Mouse (Mus musculus) brain, embryonic 14.5 days (tissue): ENCODE data around the gene 1110059E24Rik. TPM values are rescaled to one million over a fixed set of nuclear protein-coding genes. Genes with fewer than 3 reads are reported as not detected.
A peak's percentile ranks its signal among the peaks of the same experiment; 100 is the strongest.

ENCODE experiments used
- DNase-seq: peaks from one replicate; pipeline ENCODE4 v3.0.0-alpha.2; 2011; ENCODE audit warnings: low read depth
- CTCF ChIP-seq: fragments of 200-500 bp; IDR thresholded peaks from 2 replicates; pipeline ENCODE4 v1.5.1; 2012; ENCODE audit warnings: inconsistent platforms, mild to moderate bottlenecking, moderate library complexity, borderline replicate concordance; ENCODE audit not compliant: insufficient read depth, insufficient read length; ENCODE audit errors: extremely low read depth
- POLR2A ChIP-seq: fragments of 200-500 bp; IDR thresholded peaks from 2 replicates; pipeline ENCODE4 v1.6.1; 2012; ENCODE audit warnings: mild to moderate bottlenecking, inconsistent platforms, borderline replicate concordance; ENCODE audit not compliant: poor library complexity, insufficient read depth, insufficient read length, severe bottlenecking; ENCODE audit errors: extremely low read depth
- polyA plus RNA-seq: library from polyadenylated mRNA; depleted of rRNA; stranded (reverse); fragments of >200 nt; gene quantifications from 2 replicates; pipeline ENCODE4 v1.2.3, GENCODE M21; 2012

The 1110059E24Rik gene
- polyA plus RNA-seq, 1 experiment: 33.3 TPM

DNA sequence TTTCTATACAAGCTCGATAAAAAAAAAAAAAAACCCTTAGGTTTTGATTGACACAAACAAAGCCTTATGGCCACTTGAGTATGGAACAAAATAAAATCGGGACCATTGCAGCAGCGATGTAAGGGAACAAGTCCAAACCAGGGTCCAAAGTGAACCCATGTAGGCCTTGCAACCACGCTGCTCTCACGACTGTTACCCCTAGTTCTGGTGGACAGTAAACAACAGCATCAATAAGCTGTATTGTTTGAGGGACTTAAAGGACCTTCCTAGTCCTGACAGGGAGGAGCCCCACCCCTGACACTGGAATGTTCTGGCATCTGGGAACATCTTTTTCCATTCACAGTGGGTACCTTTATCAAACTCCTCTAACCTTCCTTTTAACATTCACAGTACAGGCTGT lies 68.8 kb downstream of the 1110059E24Rik start:
- no peak for DNase-seq
- no peak for TF ChIP-seq POLR2A
- no peak for TF ChIP-seq CTCF

DNA sequence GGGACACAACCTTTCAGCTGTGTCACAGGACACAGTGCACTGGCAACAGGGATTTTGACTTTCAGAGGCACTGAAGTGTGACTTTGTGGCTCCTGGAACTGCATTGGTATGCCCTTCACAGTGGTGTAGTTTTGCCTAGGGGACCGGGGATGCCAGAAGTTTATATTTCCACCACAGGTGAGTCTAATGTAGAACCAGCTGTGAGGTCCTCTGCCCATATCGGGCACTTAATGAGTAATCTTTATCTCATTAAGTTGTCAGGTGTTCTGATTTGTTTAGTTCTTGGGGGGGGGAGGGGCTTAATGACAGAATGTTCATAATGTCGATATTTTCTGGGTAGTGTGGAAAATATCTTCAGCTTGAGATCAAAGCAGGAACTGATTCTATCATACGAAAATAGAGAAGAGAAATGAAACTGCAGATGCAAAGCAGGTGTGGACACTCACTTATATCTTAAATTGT lies 69.2 kb downstream of the 1110059E24Rik start:
- TF ChIP-seq CTCF (no peak), POLR2A (no peak)
- DNase-seq: no peak

GRCm38 (mm10) chr19:21581404-21581803 lies 71.4 kb downstream of the 1110059E24Rik start:
- TF ChIP-seq CTCF (no peak), POLR2A (no peak)
- no peak for DNase-seq

GRCm38 (mm10) chr19:21579896-21580295 lies 72.9 kb downstream of the 1110059E24Rik start:
- no peak for TF ChIP-seq CTCF
- TF ChIP-seq POLR2A: no peak
- DNase-seq: no peak

DNA sequence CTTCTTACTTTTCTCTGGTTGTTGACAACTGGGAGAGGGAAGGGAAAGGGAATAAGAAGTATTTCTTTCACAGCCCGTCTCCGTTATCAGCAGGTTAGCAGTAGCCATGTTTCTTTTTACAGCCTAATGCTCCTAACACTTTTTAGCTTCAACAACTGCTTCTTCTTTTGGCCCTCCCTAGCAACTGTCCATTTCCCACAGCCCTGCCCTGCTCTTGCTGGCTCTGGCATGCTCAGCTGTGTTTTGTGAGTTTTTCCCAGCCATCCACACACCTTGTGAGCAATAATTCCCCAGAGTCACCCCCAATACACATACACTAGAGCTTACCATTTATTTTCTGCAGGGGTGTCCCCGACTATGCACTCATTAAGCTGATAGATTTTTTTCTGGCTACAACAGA lies 75.3 kb downstream of the 1110059E24Rik start:
- TF ChIP-seq POLR2A (no peak), CTCF (no peak)
- DNase-seq: no peak

GRCm38 (mm10) chr19:21571986-21572385 lies 80.8 kb downstream of the 1110059E24Rik start:
- no peak for DNase-seq
- no peak for TF ChIP-seq CTCF
- no peak for TF ChIP-seq POLR2A

DNA sequence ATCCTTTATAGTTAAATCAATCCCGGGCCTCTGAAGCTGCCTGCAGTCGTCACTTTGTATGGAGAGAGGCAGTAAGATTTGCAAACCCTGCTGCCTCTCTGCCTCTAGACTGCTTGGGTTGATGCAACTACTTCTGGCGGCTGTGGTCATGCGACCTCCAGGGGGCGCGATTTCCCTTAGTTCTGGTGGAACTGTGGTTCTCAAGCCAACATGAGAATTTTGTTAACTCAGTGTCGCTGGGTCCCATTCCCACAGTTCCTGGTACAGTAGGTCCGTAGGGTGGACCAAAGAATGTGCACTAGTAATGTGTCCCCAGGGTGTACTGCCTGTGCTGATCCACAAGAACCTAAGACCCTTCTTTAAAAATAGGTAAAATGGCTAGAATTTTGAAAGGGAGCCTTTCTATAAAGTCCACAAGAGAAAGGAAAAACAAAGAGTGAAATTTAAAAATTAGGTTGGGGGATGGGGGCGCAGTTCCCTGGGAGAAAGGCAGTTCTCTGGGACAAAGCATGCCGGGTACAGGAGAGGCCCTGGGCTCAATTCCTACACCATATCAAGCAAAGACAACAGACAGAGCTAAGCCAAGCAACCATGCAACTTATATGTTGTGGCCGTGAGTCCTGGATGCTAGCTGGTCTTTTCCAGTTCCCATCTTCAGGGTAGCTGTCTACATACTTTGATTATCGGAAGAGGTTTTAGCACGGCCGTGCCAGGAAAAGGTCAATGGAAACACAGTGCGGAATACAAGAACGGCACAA lies 81.4 kb downstream of the 1110059E24Rik start:
- DNase-seq: peak; percentile 89
- TF ChIP-seq POLR2A (no peak), CTCF (peak; percentile 85)

DNA sequence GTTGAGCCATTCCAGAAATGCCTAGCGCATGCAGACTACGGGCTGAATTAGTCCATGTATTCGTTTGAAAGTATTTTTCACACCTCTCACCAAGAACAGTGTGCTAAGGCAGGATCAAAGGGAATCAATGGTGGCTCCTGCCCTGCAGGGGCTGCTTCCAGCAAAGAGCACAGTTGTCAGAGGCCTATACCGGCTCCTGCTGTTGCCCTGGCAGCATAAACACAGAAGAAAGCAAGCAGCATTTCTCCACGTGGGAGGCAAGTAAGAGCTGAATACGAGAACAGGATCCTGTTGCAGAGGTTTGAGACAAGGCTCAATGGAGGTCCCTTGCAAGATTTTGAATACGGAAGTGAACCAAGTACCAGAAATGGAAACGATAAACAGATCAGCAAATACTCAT lies 82.0 kb downstream of the 1110059E24Rik start:
- TF ChIP-seq CTCF (no peak), POLR2A (no peak)
- DNase-seq: peak; percentile 65

GRCm38 (mm10) chr19:21568528-21569185 lies 84.1 kb downstream of the 1110059E24Rik start:
- TF ChIP-seq POLR2A: no peak
- no peak for TF ChIP-seq CTCF
- DNase-seq: no peak

GRCm38 (mm10) chr19:21567933-21568332 lies 84.8 kb downstream of the 1110059E24Rik start:
- no peak for TF ChIP-seq CTCF
- TF ChIP-seq POLR2A: no peak
- no peak for DNase-seq

DNA sequence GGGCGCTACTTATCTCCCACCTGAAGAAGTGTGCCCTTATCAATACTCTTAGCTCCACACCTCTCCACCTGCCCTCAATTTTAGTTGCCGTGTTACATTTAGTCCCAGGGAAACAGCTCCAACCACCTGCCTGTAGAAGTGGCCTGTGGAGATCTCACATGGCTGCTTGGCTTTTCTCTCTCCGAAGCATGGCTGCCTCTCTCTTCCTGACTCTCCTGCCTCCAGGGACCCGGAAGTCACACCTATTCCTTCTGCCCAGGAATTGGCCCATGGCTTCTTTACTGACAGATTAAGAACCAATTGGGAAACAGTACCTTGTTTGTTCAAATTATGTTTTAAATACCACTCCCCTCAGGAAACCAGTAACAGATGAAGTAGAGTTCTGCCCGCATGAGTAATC lies 86.3 kb downstream of the 1110059E24Rik start:
- DNase-seq: no peak
- no peak for TF ChIP-seq POLR2A
- TF ChIP-seq CTCF: no peak

GRCm38 (mm10) chr19:21564461-21564797 lies 88.3 kb downstream of the 1110059E24Rik start:
- DNase-seq: no peak
- no peak for TF ChIP-seq CTCF
- no peak for TF ChIP-seq POLR2A
